Mouse (Mus musculus) kidney, embryonic 16.5 days (tissue): ENCODE results near the gene Ccdc170. TPM values are rescaled to one million over a fixed set of nuclear protein-coding genes. Genes with fewer than 3 reads are reported as not detected.
"Not testable (repeated sequence)": the region's sequence is repeated elsewhere in the genome, so short reads cannot be mapped to it uniquely, and the experiment has no call there.

Source experiments
- ATAC-seq: fragments of 200-750 bp; cut with Nextera tagmentation; 2 replicates; pipeline ENCODE4 v1.8.0; 2017; ENCODE audit warnings: moderate TSS enrichment; ENCODE audit not compliant: low FRiP score, low TSS enrichment
- H3K27ac ChIP-seq: fragments of 300-500 bp; sonication (generic); 2 replicates; pipeline ENCODE4 v1.5.1; 2014; ENCODE audit warnings: low read length
- H3K27me3 ChIP-seq: fragments of 300-500 bp; sonication (generic); 2 replicates; pipeline ENCODE4 v1.6.1; 2014; ENCODE audit warnings: low read length, control low read depth, mixed read lengths; ENCODE audit not compliant: insufficient read depth
- H3K36me3 ChIP-seq: fragments of 300-500 bp; sonication (generic); 2 replicates; pipeline ENCODE4 v1.6.1; 2014; ENCODE audit warnings: low read length, control low read depth, mixed read lengths; ENCODE audit not compliant: insufficient read depth
- H3K4me1 ChIP-seq: fragments of 300-500 bp; sonication (generic); 2 replicates; pipeline ENCODE4 v1.6.1; 2014; ENCODE audit warnings: low read length, control low read depth, mixed read lengths; ENCODE audit not compliant: insufficient read depth
- H3K4me2 ChIP-seq: fragments of 300-500 bp; sonication (generic); replicated peaks from 2 replicates; pipeline ENCODE4 v1.6.1; 2014; ENCODE audit warnings: low read depth, low read length
- H3K4me3 ChIP-seq: fragments of 300-500 bp; sonication (generic); 2 replicates; pipeline ENCODE4 v1.5.1; 2014; ENCODE audit warnings: mild to moderate bottlenecking, low read length
- H3K9ac ChIP-seq: fragments of 300-500 bp; sonication (generic); replicated peaks from 2 replicates; pipeline ENCODE4 v1.6.1; 2014; ENCODE audit warnings: low read length
- H3K9me3 ChIP-seq: fragments of 300-500 bp; sonication (generic); 2 replicates; pipeline ENCODE4 v1.6.1; 2016; ENCODE audit warnings: low read length, control low read depth
- WGBS: fragments of 180-500 bp; shearing (Covaris S2); extraction: QIAGEN DNeasy Blood & Tissue Kit; methylation state at CpG from one replicate; pipeline ENCODE4 v1.1.7; 2014; 5-methylcytosine and 5-hydroxymethylcytosine counted together
- polyA plus RNA-seq: library from polyadenylated mRNA; unstranded; fragments of >200 nt; fragmentation: Nextera tagmentation; extraction: Ambion mirVana; gene quantifications from 2 replicates; pipeline ENCODE4 v1.2.1, GENCODE M21; 2015

Gene Ccdc170
- polyA plus RNA-seq, 1 experiment from 2014 or later = 2.2 TPM

DNA sequence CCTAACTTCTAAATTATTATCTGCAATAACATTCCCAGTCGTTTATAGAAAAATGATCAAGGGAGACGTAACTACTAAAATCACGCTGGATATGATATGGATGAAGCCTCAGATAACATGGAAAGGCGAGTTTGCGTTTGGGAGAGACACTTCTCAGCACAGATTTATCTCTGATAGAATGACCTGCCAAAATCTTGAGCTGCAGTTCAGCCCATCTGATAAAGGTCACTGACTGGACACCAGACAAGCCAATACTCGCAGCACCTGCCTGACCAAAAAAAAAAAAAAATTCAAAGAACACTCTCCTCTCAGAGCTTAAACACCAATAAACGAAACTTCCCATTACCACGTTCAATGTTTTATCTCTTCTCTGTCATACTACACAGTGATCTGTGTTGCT lies 108.7 kb downstream of the Ccdc170 start:
- H3K4me1 ChIP-seq = 0 out of 2 replicates have a peak, but pooled peaks cover 4% of the 10 kb centered on the region
- no peak for ATAC-seq
- no peak overlapping the region for H3K4me3 ChIP-seq
- H3K27ac ChIP-seq = no peak overlapping the region
- no peaks in the 10 kb centered on the region for H3K27me3 ChIP-seq
- H3K9me3 ChIP-seq = peaks cover 6% of the 10 kb centered on the region; the same call in 1 of the 2 replicates
- no peaks in the 10 kb centered on the region for H3K36me3 ChIP-seq
- no peak overlapping the region for H3K4me2 ChIP-seq
- WGBS = 67% methylated on average over 8 of the region's 8 CpGs
- no peak overlapping the region for H3K9ac ChIP-seq

DNA sequence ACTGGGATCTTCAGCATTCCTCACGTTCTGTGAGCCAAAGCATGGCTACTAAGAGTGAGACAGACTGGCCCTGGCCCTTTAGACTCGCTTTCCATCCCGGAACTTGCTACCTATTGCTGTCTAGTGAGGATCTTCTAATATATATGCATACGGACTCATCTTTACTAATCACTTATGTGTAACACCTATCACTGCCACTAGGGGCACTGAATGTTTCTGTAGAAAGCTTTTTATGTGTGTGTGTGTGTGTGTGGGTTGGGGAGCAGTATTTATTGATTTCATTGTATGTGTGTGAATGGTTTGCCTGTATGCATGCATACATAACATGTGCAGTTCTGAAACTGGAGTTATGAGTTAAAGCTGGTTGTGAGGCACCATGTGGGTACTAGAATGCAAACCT lies 111.5 kb downstream of the Ccdc170 start:
- Histone ChIP-seq H3K4me3 (no peak overlapping the region), H3K4me2 (no peak overlapping the region), H3K4me1 (0 out of 2 replicates have a peak, but pooled peaks cover 4% of the 10 kb centered on the region), H3K27ac (no peak overlapping the region), H3K9ac (no peak overlapping the region), H3K27me3 (no peaks in the 10 kb centered on the region), H3K36me3 (no peaks in the 10 kb centered on the region), H3K9me3 (no peaks in the 10 kb centered on the region)
- no peak for ATAC-seq
- WGBS = 82% methylated on average over 4 of the region's 4 CpGs

DNA sequence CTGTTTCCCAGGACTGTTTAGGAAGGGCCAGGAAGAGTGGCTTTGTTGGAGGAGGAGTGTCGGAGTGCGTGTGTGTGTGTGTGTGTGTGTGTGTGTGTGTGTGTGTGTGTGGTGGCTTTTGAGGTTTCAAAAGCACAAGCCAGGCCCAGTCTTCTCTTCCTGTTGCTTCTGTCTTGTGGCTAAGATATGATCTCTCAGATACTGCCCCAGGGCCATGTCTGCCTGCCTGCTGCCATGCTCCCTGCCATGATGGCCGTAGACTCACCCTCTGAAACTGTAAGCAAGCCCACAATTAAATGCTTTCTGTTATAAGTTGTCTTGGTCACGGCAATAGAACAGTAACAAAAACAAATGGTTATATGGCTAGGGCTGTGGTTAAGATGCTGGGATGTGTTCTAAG lies 114.9 kb downstream of the Ccdc170 start:
- H3K36me3 ChIP-seq = no peaks in the 10 kb centered on the region
- H3K9ac ChIP-seq = no peak overlapping the region
- H3K4me2 ChIP-seq = no peak overlapping the region
- H3K4me1 ChIP-seq = no peaks in the 10 kb centered on the region
- WGBS = 94% methylated on average over 4 of the region's 4 CpGs
- no peak overlapping the region for H3K4me3 ChIP-seq
- no peaks in the 10 kb centered on the region for H3K9me3 ChIP-seq
- H3K27ac ChIP-seq = no peak overlapping the region
- no peaks in the 10 kb centered on the region for H3K27me3 ChIP-seq
- ATAC-seq = no peak

DNA sequence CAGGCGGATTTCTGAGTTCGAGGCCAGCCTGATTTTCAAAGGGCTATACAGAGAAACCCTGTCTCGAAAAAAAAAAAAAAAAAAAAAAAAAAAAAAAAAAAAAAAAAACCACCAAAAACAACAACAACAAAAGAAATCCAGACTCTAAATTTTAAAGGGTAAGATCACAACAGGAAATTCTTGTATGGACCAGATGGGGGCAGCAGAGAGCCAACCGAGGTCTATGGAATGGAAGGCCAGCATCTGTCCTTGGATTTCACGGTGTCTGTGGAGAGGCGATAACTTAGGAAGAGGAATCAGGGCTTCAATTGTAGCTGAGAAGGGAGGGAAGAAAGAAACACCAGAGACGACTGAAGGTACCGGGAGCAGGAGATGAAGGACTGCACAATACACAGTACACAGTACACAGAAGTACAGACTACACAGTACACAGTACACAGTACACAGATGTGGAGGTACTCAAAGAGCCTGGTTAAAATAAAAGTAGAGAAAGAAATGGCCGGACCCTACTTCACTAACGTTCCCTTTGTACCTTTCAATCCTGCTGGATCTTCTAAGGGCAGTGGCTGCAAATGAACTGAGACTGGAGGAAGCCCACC lies 116.0 kb downstream of the Ccdc170 start:
- no peak for ATAC-seq
- H3K4me1 ChIP-seq = no peaks in the 10 kb centered on the region
- no peaks in the 10 kb centered on the region for H3K9me3 ChIP-seq
- H3K27me3 ChIP-seq = no peaks in the 10 kb centered on the region
- no peak overlapping the region for H3K27ac ChIP-seq
- no peak overlapping the region for H3K4me3 ChIP-seq
- H3K36me3 ChIP-seq = no peaks in the 10 kb centered on the region
- WGBS = 70% methylated on average over 10 of the region's 10 CpGs
- H3K4me2 ChIP-seq = no peak overlapping the region
- no peak overlapping the region for H3K9ac ChIP-seq

DNA sequence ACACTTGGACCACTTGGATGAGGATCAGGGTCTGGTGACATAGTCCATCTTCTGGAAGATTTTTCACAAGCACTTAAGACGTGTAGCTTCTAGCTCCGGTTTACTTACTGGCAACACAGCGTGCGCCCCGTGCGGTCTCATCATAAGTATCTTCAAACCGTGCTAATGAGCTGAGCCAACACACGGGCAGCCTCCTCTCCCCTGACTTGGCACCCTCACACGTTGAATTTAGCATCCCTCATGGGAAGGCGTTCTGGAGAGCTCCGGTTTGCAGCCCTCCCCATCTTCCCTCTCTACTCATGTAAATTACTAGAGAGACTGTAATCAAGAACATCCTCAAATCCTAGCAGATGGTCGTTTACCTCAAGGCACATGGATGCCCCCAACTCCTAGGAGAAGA lies 116.6 kb downstream of the Ccdc170 start:
- no peak for ATAC-seq
- Histone ChIP-seq H3K4me1 (no peaks in the 10 kb centered on the region), H3K9me3 (no peaks in the 10 kb centered on the region), H3K4me3 (no peak overlapping the region), H3K27me3 (no peaks in the 10 kb centered on the region), H3K27ac (no peak overlapping the region), H3K36me3 (no peaks in the 10 kb centered on the region), H3K4me2 (no peak overlapping the region), H3K9ac (no peak overlapping the region)
- WGBS = 83% methylated on average over 12 of the region's 12 CpGs

DNA sequence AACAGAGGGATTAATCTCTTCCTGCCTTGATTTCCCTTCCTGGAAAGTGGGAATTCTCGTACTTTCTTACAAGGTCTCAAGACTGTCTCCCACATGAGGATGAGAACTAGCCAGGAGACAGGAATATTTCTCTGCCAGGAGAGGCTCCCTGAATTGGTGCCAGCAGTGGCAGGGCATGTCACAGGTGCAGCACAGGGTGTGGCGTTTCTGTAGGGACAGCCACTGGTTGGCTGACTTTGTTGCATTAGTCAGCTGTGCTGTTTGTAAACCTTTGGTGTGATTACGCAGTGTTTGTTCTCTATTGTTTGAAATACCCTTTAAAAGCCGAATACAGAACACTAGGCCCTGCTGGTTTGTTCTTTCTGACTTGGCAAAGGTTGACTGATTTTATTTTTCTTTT lies 117.3 kb downstream of the Ccdc170 start:
- no peak for ATAC-seq
- Histone ChIP-seq H3K27me3 (no peaks in the 10 kb centered on the region), H3K9ac (no peak overlapping the region), H3K4me3 (no peak overlapping the region), H3K27ac (no peak overlapping the region), H3K9me3 (no peaks in the 10 kb centered on the region), H3K4me1 (no peaks in the 10 kb centered on the region), H3K36me3 (no peaks in the 10 kb centered on the region), H3K4me2 (no peak overlapping the region)
- 88% methylated on average over 4 of the region's 4 CpGs for WGBS

DNA sequence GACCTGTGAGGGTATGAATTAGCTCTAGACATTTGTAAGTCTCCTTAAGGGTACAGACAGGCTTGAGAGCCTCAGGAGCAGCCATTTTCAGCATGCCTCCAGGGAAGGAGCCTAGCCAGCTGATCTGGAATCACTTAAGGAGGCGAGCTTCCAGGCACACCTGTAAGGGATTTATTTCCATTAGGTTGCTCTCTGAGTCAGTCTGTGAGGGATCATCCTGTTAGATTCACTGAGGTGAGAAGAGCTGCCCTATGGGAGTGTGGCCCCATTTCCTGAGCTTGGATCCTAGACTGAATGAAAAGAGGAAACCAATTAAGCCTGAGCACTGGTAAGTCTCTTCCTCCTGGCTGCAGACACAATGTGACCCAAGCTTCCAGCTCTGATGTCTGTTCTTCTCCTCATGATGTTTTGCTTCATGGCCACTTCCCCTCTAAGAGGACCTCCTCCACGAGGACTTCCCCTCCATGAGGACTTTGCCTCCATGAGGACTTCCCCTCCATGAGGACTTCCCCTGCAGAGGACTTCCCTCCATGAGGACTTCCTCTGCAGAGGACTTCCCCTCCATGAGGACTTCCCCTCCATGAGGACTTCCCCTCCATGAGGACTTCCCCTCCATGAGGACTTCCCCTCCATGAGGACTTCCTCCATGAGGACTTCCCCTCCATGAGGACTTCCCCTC lies 118.6 kb downstream of the Ccdc170 start:
- H3K4me3 ChIP-seq = no peak overlapping the region
- no peaks in the 10 kb centered on the region for H3K27me3 ChIP-seq
- no peak overlapping the region for H3K4me2 ChIP-seq
- H3K36me3 ChIP-seq = no peaks in the 10 kb centered on the region
- H3K9me3 ChIP-seq = no peaks in the 10 kb centered on the region
- H3K4me1 ChIP-seq = no peaks in the 10 kb centered on the region
- no peak overlapping the region for H3K9ac ChIP-seq
- WGBS = 69% methylated on average over 2 of the region's 2 CpGs
- H3K27ac ChIP-seq = no peak overlapping the region
- ATAC-seq = no peak

DNA sequence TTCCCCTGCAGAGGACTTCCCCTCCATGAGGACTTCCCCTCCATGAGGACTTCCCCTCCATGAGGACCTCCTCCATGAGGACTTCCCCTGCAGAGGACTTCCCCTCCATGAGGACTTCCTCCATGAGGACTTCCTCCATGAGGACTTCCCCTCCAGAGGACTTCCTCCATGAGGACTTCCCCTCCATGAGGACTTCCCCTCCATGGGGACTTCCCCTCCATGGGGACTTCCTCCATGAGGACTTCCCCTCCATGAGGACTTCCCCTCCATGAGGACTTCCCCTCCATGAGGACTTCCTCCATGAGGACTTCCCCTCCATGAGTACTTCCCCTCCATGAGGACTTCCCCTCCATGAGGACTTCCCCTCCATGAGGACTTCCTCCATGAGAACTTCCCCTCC lies 119.3 kb downstream of the Ccdc170 start:
- not testable (repeated sequence) for H3K4me2 ChIP-seq, H3K27me3 ChIP-seq, H3K4me1 ChIP-seq, H3K9me3 ChIP-seq, ATAC-seq, H3K27ac ChIP-seq, H3K4me3 ChIP-seq, H3K36me3 ChIP-seq, H3K9ac ChIP-seq

DNA sequence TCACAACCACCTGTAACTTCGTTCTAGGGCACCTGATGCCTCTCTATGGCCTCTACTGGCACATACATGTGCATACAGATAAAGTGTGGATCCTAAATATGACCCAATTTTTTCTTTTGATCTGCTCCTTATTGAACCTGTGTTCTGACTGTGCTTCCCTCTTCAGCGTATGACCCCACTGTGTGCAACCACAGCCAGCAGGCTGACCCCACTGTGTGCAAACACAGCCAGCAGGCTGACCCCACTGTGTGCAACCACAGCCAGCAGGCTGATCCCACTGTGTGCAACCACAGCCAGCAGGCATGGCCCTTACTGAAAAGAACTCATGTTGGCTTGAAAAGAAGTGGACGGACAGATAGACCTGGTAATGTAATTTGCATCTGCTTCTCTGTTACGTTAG lies 120.2 kb downstream of the Ccdc170 start:
- Histone ChIP-seq H3K9me3 (0 out of 2 replicates have a peak, but pooled peaks cover 4% of the 10 kb centered on the region), H3K27me3 (no peaks in the 10 kb centered on the region), H3K4me1 (no peaks in the 10 kb centered on the region), H3K36me3 (no peaks in the 10 kb centered on the region), H3K27ac (no peak overlapping the region), H3K4me3 (no peak overlapping the region), H3K4me2 (no peak overlapping the region), H3K9ac (no peak overlapping the region)
- ATAC-seq = no peak
- 75% methylated on average over 4 of the region's 4 CpGs for WGBS

DNA sequence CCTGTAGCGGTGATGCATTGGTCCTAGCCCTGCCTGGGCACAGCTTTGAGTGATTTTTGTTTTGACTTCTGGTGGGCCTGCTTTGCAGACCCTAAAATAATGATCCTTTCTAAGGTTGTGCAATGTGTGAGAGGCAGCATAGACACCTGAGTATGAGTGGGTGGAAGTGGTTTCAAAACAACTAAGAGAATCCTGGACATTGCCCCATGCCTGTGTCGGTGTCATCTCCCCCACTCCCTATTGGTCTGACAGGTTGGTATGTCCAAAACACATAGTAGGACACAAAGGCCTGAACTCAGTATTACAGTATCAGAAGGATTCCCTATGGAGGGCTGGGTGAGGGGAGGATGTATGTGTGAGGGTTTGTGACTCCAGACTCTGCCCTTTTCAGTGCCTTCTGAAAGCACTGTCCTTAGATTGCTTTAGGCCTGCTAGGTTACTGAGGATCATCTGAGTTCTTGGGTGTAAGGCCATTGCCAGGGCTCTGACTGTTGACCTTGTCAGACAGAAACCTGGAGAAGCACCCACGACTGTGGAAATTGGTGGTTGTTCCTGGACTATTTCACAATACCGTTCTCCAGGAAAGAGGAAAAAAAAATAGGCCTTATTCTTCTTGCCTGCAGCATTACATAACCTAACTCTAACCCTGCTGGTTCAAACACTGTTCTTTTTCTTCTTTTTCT lies 122.4 kb downstream of the Ccdc170 start:
- Histone ChIP-seq H3K9me3 (0 out of 2 replicates have a peak, but pooled peaks cover 4% of the 10 kb centered on the region), H3K4me1 (no peaks in the 10 kb centered on the region), H3K27ac (no peak overlapping the region), H3K36me3 (no peaks in the 10 kb centered on the region), H3K27me3 (no peaks in the 10 kb centered on the region), H3K9ac (no peak overlapping the region), H3K4me2 (no peak overlapping the region), H3K4me3 (no peak overlapping the region)
- WGBS = 80% methylated on average over 4 of the region's 4 CpGs
- ATAC-seq = no peak
